28 mouse cellular contexts compared by ENCODE assay signal in the genomic region with DNA sequence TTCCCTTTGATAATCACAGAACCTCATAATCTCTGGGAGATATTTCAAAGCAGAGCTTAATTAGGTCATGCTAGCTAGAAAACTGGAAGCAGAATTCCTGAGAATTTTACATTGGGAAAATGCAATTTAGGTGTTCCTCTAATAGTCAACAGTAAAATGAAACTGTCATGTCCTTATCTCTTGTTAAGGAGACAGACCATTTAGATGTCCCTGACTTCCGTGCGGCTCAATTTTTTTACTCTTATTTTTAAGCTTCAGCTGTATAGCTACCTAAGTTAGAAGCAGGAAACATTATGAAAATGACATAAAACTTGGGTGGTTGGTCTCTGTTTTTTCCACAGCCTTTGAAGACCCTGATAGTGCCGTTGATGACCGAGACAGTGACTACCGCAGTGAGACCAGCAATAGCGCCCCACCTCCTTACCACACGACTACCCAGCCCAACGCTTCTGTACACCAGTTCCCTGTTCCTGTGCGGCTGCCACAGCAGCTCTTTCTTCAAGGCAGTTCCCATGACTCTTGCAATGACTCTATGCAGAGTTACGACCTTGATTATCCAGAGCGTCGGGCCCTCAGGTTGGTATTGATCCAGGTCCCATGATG.
"Had no signal": no experiment of that assay in that cellular context is flagged by ENCODE, and none has a peak within 500 bp of the region (broad histone marks: within the 10 kb centered on the region; RNA-seq: fewer than 3 reads in every experiment).

No protein-coding gene starts in this region.

- H3K36me3 ChIP-seq: limb, embryonic 10.5 days; limb, embryonic 12.5 days; limb, embryonic 13.5 days; limb, embryonic 15.5 days; liver, embryonic 12.5 days; liver, embryonic 13.5 days; liver, embryonic 15.5 days; lung, embryonic 15.5 days; midbrain, embryonic 10.5 days; midbrain, embryonic 12.5 days; midbrain, embryonic 15.5 days; neural tube, embryonic 12.5 days had no signal

- H3K9ac ChIP-seq: limb, embryonic 12.5 days; limb, embryonic 13.5 days; limb, embryonic 15.5 days; liver, embryonic 12.5 days; liver, embryonic 13.5 days; liver, embryonic 14.5 days; liver, embryonic 15.5 days; liver, postnatal 0 days; lung, embryonic 14.5 days; lung, embryonic 15.5 days; midbrain, embryonic 12.5 days; midbrain, embryonic 13.5 days; midbrain, embryonic 15.5 days; neural tube, embryonic 12.5 days had no signal

- H3K4me3 ChIP-seq: limb, embryonic 10.5 days; limb, embryonic 12.5 days; limb, embryonic 13.5 days; limb, embryonic 15.5 days; liver, embryonic 12.5 days; liver, embryonic 13.5 days; liver, embryonic 15.5 days; lung, embryonic 15.5 days; megakaryocyte, embryonic 14.5 days; midbrain, embryonic 10.5 days; midbrain, embryonic 12.5 days; midbrain, embryonic 13.5 days; midbrain, embryonic 15.5 days; myocyte; neural tube, embryonic 12.5 days had no signal

- DNase-seq: left cerebral cortex, postnatal 4 days; liver; liver, embryonic 13.5 days; liver, postnatal 0 days; lung, adult 18-20 months; lung, adult 2 months; lung, embryonic 14.5 days; lung, postnatal 10 days; lung, postnatal 14 days; lung, postnatal 36 days; lung, postnatal 4 days; midbrain, embryonic 14.5 days had no signal

- H3K4me1 ChIP-seq: limb, embryonic 10.5 days; limb, embryonic 12.5 days; limb, embryonic 13.5 days; limb, embryonic 15.5 days; liver, embryonic 12.5 days; liver, embryonic 13.5 days; liver, embryonic 15.5 days; lung, embryonic 15.5 days; megakaryocyte, embryonic 14.5 days; midbrain, embryonic 12.5 days; midbrain, embryonic 13.5 days; midbrain, embryonic 15.5 days; neural tube, embryonic 12.5 days had no signal

- H3K27ac ChIP-seq: limb, embryonic 10.5 days; limb, embryonic 12.5 days; limb, embryonic 13.5 days; limb, embryonic 15.5 days; liver, embryonic 12.5 days; liver, embryonic 13.5 days; liver, embryonic 14.5 days; liver, embryonic 15.5 days; lung, embryonic 15.5 days; macrophage; midbrain, embryonic 10.5 days; midbrain, embryonic 12.5 days; midbrain, embryonic 13.5 days; midbrain, embryonic 15.5 days; neural tube, embryonic 12.5 days had no signal

- H3K9me3 ChIP-seq: limb, embryonic 10.5 days; limb, embryonic 12.5 days; limb, embryonic 13.5 days; limb, embryonic 15.5 days; liver, embryonic 12.5 days; liver, embryonic 13.5 days; liver, embryonic 15.5 days; lung, embryonic 15.5 days; megakaryocyte, embryonic 14.5 days; midbrain, embryonic 10.5 days; midbrain, embryonic 12.5 days; midbrain, embryonic 13.5 days; midbrain, embryonic 15.5 days; neural tube, embryonic 12.5 days had no signal

- H3K27me3 ChIP-seq: limb, embryonic 12.5 days; limb, embryonic 13.5 days; limb, embryonic 15.5 days; liver, embryonic 12.5 days; liver, embryonic 13.5 days; liver, embryonic 15.5 days; lung, embryonic 15.5 days; megakaryocyte, embryonic 14.5 days; midbrain, embryonic 12.5 days; midbrain, embryonic 13.5 days; midbrain, embryonic 15.5 days; neural tube, embryonic 12.5 days had no signal
